Mouse (Mus musculus): ENCODE results near the gene Lrrc45.

DNA sequence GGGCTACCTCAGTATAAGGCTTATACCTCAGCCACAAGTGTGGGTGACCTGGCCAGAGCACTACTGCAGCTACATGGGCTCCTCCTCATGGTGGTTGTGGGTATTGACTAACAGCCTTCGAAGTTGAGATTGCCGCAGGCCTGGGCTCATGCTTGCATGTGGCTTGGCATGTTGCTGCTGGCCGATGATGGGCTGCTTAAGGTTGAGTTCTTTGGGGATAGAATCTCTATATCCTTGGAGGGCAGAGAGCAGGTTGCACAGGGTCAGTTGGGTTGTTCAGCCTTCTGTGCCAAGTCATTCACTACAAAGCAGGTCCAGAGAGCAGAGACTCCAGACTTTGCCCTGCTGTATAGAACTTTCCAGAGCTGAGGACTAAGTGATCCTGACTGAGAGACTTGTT, 33.8 kb upstream of the Lrrc45 start:
- no peak for TF ChIP-seq CHD2 (IDR thresholded peaks at IDR 0.05; ENCODE audit: low read depth, low read length)
- no peak for TF ChIP-seq HCFC1 (IDR thresholded peaks at IDR 0.05; ENCODE audit: borderline replicate concordance, insufficient read depth, low read length)
- TF ChIP-seq MAFK (IDR thresholded peaks at IDR 0.05; ENCODE audit: insufficient read depth, low read depth, low read length) = no peak
